Mouse (Mus musculus) bone marrow macrophage, adult 2 months (primary cell): ENCODE data around the gene Tead4. TPM values are rescaled to one million over a fixed set of nuclear protein-coding genes. Genes with fewer than 3 reads are reported as not detected.
"Not testable (repeated sequence)": the region's sequence is repeated elsewhere in the genome, so short reads cannot be mapped to it uniquely, and the experiment has no call there.

Source experiments
- H3K27ac ChIP-seq: 2 replicates; pipeline ENCODE4 v1.5.1; 2012; ENCODE audit warnings: low read depth, low read length; ENCODE audit not compliant: insufficient read depth
- H3K4me1 ChIP-seq: 2 replicates; pipeline ENCODE4 v1.6.1; 2012; ENCODE audit warnings: low read length; ENCODE audit not compliant: control insufficient read depth, insufficient read depth
- H3K4me3 ChIP-seq: 2 replicates; pipeline ENCODE4 v1.5.1; 2012; ENCODE audit warnings: mild to moderate bottlenecking, low read length, moderate library complexity; ENCODE audit not compliant: insufficient read depth
- CTCF ChIP-seq: IDR thresholded peaks from 2 replicates; pipeline ENCODE4 v1.5.1; 2012; ENCODE audit warnings: low read depth, mild to moderate bottlenecking, low read length, moderate library complexity
- POLR2A ChIP-seq: IDR thresholded peaks from 2 replicates; pipeline ENCODE4 v1.6.1; 2012; ENCODE audit warnings: mild to moderate bottlenecking, low read depth, low read length, borderline replicate concordance
- polyA plus RNA-seq: library from polyadenylated mRNA; stranded (reverse); fragments of >200 nt; gene quantifications from 2 replicates; pipeline ENCODE4 v1.2.4, GENCODE M21; 2012; ENCODE audit not compliant: missing spikeins, insufficient read depth, insufficient read length

Tead4 gene
- polyA plus RNA-seq, 1 experiment, result not detected

GRCm38 (mm10) chr6:128223159-128223558 is 77.5 kb downstream of the Tead4 start:
- Histone ChIP-seq H3K4me3 (no peak overlapping the region), H3K27ac (no peak overlapping the region), H3K4me1 (no peaks in the 10 kb centered on the region)
- no peak for TF ChIP-seq CTCF
- no peak for TF ChIP-seq POLR2A

GRCm38 (mm10) chr6:128215004-128215403 is 85.6 kb downstream of the Tead4 start:
- H3K4me3 ChIP-seq, H3K4me1 ChIP-seq: not testable (repeated sequence)

GRCm38 (mm10) chr6:128209199-128209598 is 91.4 kb downstream of the Tead4 start:
- not testable (repeated sequence) for H3K4me1 ChIP-seq

More at GRCm38 (mm10) chr6:128215004-128215403, 85.6 kb downstream of the Tead4 start:
- not testable (repeated sequence) for H3K27ac ChIP-seq

GRCm38 (mm10) chr6:128208491-128209170 is 92.0 kb downstream of the Tead4 start:
- Histone ChIP-seq H3K4me3 (no peak overlapping the region), H3K27ac (no peak overlapping the region), H3K4me1 (no peaks in the 10 kb centered on the region)
- no peak for TF ChIP-seq CTCF
- no peak for TF ChIP-seq POLR2A

More at GRCm38 (mm10) chr6:128209199-128209598, 91.4 kb downstream of the Tead4 start:
- not testable (repeated sequence) for H3K27ac ChIP-seq, H3K4me3 ChIP-seq

DNA sequence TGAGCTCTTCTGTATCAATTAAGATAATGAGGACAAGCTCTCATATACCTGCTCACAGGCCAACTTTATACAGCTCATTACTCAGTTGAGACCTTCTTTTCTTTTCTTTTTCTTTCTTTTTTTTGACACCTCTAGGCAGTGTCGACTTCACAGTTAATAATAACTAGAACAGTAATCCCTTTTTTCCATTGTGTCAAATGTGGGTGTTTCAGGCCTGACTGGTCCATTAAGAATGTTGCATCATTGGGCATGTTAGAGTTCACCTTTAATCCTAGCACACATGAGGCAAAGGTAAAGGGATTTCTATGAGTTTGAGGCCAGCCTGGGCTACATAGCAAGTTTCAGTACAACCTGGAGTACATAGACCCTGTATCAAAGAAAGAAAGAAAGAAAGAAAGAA is 97.1 kb downstream of the Tead4 start:
- Histone ChIP-seq H3K27ac (no peak overlapping the region), H3K4me1 (peaks cover 3% of the 10 kb centered on the region), H3K4me3 (no peak overlapping the region)
- TF ChIP-seq POLR2A, result no peak
- no peak for TF ChIP-seq CTCF

- no peak for TF ChIP-seq CTCF
- no peak for TF ChIP-seq POLR2A
- no peak overlapping the region for H3K27ac ChIP-seq
- peaks cover 3% of the 10 kb centered on the region for H3K4me1 ChIP-seq
- H3K4me3 ChIP-seq, result peak overlapping the region; percentile 68
Measured at GRCm38 (mm10) chr6:128200847-128201640, 99.6 kb downstream of the Tead4 start.

- Histone ChIP-seq H3K27ac (no peak overlapping the region), H3K4me3 (peak overlapping the region; percentile 68), H3K4me1 (peaks cover 3% of the 10 kb centered on the region)
- TF ChIP-seq POLR2A (no peak), CTCF (no peak)
Measured at GRCm38 (mm10) chr6:128200116-128200846, 100.3 kb downstream of the Tead4 start.

DNA sequence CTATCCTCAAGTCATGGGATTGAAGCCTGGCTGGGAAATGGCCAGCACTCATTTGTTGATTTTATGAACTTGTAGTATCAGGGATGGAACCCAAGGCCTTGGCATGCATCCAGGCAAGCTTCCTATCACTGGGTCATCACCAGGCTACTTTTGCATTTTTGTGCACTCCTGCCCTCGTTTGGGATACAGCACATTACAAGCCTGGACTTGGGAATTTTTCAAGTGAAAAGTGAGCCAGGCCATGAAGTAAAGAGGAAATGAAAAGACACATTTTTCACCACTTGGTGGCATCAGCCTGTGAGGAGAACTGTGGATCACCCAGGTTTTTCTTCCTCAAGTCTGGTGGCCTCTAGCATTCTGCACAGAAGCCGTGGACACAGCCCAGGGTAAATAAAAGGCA is 117.1 kb downstream of the Tead4 start:
- Histone ChIP-seq H3K27ac (no peak overlapping the region), H3K4me3 (no peak overlapping the region), H3K4me1 (no peaks in the 10 kb centered on the region)
- TF ChIP-seq POLR2A, result no peak
- TF ChIP-seq CTCF, result no peak

GRCm38 (mm10) chr6:128181176-128181575 is 119.4 kb downstream of the Tead4 start:
- Histone ChIP-seq H3K4me3 (no peak overlapping the region), H3K27ac (no peak overlapping the region), H3K4me1 (no peaks in the 10 kb centered on the region)
- no peak for TF ChIP-seq POLR2A
- TF ChIP-seq CTCF, result no peak

DNA sequence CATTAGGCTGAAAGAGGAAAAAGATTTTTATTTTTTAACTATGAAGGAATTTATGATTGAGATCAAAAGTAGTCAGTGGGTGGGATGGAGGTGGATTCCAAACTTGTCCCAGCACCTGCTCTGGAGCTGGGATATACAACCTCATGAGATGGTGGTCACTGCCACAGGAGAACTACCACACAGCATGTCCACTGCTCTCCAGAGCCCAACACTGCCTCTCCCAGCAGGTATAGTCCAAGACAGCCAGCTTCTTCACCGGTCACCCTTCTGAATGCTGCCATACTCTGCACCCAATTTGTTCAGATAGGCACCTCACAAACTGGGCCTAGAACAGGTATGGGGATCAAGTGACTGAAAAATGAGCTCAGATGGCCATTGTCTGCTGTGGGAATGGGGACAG is 121.0 kb downstream of the Tead4 start:
- TF ChIP-seq POLR2A (no peak), CTCF (no peak)
- Histone ChIP-seq H3K27ac (no peak overlapping the region), H3K4me3 (no peak overlapping the region), H3K4me1 (no peaks in the 10 kb centered on the region)
